Mouse (Mus musculus): ENCODE data around the gene Taar6.

GRCm38 (mm10) chr10:23985546-23985945 is at the start of gene Taar6:
- TF ChIP-seq ZNF384 (IDR thresholded peaks at IDR 0.05; ENCODE audit: low read depth, low read length) (no peak), CHD2 (IDR thresholded peaks at IDR 0.05; ENCODE audit: low read depth, low read length) (no peak), ZC3H11A (IDR thresholded peaks at IDR 0.05; ENCODE audit: borderline replicate concordance, low read depth, low read length) (no peak)
